Mouse (Mus musculus) liver, adult (tissue): ENCODE results near the gene Smim24.

Source experiments
- GATA4 ChIP-seq: IDR thresholded peaks from 2 replicates; pipeline ENCODE4 v1.6.1; 2014; ENCODE audit warnings: mild to moderate bottlenecking, low read length; ENCODE audit not compliant: insufficient replicate concordance

Gene Smim24

DNA sequence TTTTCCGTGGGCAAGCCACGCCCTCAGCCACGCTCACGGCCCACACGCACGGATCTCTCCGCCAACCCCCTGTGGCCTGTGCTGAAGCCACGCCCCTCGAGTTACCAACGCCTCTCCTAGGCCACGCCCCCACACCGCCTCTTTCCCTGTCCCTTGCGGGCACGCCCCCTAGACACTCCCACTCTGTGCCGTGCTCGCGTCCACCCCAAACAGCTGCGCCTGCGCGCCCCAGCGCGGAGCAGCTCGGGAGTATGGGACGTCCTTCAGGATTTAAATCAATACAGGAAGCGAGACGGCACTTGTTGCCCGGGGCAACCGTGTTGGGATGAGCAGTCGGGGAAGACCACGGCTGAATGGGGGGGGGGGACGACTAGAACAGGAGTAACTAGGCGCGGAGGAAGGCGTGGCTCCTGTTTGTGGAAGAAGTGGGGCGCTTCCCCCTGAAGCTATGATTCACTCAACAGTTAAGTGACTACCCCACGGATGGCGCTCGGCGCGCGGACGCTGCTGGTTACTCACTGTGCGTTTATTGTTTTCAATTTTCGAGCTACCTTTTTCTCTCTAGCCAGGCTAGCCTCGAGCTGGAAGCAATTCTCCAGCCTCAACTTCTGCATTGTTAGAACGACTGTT, 14.2 kb upstream of the Smim24 start:
- TF ChIP-seq GATA4, result peak; percentile 3; the same call in 1 of the 2 replicates

DNA sequence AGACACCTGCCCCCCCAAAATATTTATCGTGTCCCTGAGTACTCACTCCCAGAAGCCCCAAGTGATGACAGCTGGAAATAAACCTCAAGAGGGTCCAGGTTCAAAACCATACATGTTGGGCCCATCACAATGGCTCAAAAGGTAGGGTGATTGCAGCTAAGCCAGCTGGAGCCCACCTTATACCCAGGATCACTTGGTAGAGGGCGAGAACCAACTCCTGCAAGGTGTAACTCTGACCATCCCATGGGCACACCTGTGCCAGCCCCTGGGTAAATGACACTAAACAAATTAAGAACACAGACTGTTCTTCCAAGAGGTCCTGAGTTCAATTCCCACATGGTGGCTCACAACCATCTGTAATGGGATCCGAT, 13.7 kb upstream of the Smim24 start:
- TF ChIP-seq GATA4, result no peak

GRCm38 (mm10) chr10:81379809-81380378, 13.0 kb upstream of the Smim24 start:
- TF ChIP-seq GATA4, result no peak

- no peak for TF ChIP-seq GATA4
These were observed 10.8 kb upstream of the Smim24 start for GRCm38 (mm10) chr10:81382039-81382438.

GRCm38 (mm10) chr10:81383802-81384604, 8.8 kb upstream of the Smim24 start, which contains the start of the genes Dohh and Gm48551:
Gene Dohh, plus strand, starts transcription at chr10:81384428.
Gene Gm48551, plus strand, starts transcription at chr10:81384466.
- no peak for TF ChIP-seq GATA4

DNA sequence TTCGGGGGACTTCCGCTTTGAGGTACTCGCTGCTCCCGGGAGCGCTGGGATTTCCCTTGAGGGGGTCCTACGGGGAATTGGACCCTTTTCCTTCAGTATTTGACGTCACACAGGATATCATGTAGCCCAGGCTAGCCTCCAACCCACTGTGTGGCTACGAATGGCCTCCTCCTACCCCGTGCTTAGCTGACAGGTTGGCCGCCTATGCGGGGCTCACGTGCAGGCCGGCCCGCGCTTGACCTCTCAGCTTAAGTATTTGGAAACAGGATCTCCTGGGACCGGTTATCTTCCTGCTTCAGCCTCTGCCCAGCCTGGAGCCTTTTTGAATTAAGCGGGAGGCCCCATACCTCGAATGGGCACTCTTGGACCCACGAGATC, 8.3 kb upstream of the Smim24 start:
- no peak for TF ChIP-seq GATA4

DNA sequence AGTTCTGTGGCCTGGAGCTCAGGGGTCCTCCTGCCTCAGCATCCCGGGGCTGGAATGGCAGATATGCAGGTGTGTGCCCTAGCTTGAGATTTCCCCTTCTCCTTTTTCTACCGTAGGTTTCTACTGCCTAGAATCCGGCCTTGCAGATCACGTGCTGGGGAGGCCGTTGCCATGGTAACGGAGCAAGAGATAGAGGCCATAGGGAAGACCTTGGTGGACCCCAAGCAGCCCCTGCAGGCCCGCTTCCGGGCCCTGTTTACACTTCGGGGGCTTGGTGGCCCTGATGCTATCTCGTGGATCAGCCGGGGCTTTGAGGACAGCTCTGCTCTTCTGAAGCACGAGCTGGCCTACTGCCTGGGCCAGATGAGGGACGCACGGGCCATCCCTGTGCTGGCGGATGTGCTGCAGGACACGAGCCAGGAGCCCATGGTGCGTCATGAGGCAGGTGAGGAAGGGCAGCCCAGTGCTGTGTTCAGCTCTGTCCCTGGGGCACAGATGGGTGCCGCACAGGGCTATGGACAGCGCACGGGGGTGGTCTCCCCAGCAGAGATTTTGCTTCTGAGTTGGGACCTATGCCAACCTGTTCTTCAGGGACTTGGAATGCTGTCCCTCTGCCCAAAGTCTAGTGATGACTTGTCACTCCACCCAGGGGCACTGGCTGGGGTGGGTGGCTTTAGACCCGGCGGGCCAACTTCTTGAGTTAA, 7.1 kb upstream of the Smim24 start:
- no peak for TF ChIP-seq GATA4

DNA sequence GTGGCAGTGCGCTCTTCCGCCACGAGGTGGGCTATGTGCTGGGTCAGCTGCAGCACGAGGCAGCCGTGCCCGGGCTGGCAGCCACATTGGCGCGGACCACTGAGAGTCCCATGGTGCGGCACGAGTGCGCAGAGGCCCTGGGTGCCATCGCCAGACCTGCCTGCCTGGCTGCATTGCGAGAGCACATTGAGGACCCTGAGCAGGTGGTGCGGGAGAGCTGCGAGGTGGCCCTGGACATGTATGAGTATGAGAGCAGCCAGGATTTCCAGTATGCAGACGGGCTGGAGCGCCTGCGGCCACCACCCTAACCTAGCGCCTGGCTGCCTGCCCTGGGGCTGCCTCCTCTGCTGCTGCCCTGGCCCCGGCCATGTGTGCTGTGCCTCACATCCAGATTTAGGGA, 5.1 kb upstream of the Smim24 start:
- TF ChIP-seq GATA4, result no peak

GRCm38 (mm10) chr10:81388505-81389055, 4.3 kb upstream of the Smim24 start, which contains the start of gene Gm48552:
Gene Gm48552, plus strand, starts transcription at chr10:81389005.
- no peak for TF ChIP-seq GATA4

GRCm38 (mm10) chr10:81389373-81389772, 3.5 kb upstream of the Smim24 start:
- TF ChIP-seq GATA4, result no peak

DNA sequence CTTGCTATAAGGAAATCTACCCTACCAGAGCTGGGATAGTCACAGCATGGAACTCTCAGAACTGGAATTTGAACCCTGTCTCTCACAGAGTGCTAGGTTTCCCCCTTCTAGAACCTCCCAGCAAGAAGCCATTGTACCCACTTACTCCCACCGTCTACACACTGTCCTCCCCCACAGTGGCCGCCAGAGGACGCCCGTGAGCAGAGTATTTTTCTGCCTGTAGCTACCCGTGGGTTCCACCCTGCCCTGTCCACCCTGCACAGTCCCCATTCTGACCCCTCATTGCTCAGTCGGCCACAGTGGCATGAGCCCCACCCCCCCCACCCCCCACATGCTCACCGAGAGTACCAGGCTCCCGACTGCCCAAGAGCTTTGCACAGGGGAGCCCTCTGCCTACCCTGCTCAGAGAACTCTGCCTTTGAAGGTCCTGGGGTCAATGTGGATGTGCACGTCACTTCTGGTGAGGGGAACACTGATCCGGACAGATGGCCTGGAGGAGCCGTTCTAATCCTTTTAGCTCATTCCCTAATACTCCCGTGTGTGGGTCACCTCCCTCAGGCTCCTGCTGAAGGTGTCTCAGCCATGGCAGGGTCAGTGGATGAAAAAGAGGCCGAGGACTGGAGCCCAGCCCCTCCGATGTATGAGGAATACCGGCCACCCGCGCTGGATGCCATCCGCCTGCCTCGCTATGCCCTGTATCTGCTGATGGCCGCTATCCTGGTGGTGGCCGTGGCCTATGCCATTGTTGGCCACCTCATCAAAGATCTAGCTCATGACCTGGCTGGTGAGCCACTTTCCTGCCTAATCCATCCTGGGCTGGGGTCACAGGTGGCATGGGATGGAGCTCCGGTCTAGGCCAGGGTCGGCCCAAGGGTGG, 2.8 kb upstream of the Smim24 start:
- TF ChIP-seq GATA4, result no peak

DNA sequence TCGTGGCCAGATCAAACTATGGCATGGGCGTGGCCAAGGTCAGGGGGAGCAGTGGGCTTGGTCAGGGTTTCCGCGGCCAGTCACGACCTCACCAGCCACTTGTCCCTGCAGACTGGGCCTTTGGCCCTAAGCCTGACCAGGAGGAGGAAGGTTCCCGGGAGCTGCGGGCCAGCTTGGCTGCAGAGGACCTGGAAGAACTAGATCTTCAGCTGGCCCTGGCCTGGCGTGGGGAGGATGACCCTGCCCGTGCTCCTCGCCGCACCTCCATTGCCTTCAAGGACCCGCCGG, 2.2 kb upstream of the Smim24 start:
- TF ChIP-seq GATA4, result no peak

DNA sequence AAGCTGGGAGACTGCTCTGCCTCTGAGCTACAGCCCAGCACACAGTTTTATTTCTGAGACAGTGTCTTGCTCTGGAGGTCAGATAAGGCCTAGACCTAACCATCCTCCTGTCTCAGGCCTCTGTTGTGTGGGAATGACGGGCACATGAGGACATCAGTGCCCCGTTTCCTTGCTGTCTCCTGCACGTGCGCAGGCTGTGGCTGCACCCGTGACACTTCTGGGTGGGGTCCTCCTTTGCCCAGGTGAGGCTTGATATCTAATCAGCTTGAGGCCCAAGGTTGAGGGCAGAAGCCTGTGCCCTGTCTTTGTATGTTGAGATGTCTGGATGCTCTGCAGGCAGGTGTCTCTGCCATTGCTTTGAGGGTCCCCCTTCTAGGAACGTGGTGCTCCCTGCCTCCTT, 581 bp upstream of the Smim24 start:
- no peak for TF ChIP-seq GATA4

- no peak for TF ChIP-seq GATA4
These were observed 709 bp downstream of the Smim24 start for GRCm38 (mm10) chr10:81393456-81394063.
